Mouse (Mus musculus) ES-Bruce4 (cell line): ENCODE results near the gene Gm6460. TPM values are rescaled to one million over a fixed set of nuclear protein-coding genes. Genes with fewer than 3 reads are reported as not detected.
"Not testable (repeated sequence)": the region's sequence is repeated elsewhere in the genome, so short reads cannot be mapped to it uniquely, and the experiment has no call there.

ENCODE experiments used
- H3K27ac ChIP-seq: 2 replicates; pipeline ENCODE4 v1.5.1; 2012; ENCODE audit warnings: low read length, inconsistent platforms; ENCODE audit not compliant: insufficient read depth
- H3K27me3 ChIP-seq: 2 replicates; pipeline ENCODE4 v1.6.1; 2012; ENCODE audit warnings: mild to moderate bottlenecking, low read length, inconsistent platforms; ENCODE audit not compliant: control insufficient read depth, poor library complexity, insufficient read depth, severe bottlenecking
- H3K36me3 ChIP-seq: 2 replicates; pipeline ENCODE4 v1.6.1; 2012; ENCODE audit warnings: inconsistent platforms, mild to moderate bottlenecking, low read length, moderate library complexity; ENCODE audit not compliant: control insufficient read depth, poor library complexity, insufficient read depth, severe bottlenecking
- H3K4me1 ChIP-seq: one replicate; pipeline ENCODE4 v1.8.1; 2011; ENCODE audit warnings: low read length; ENCODE audit not compliant: control insufficient read depth, insufficient read depth
- H3K4me3 ChIP-seq: 2 replicates; pipeline ENCODE4 v1.5.1; 2011; ENCODE audit warnings: low read depth, mild to moderate bottlenecking, low read length
- H3K9ac ChIP-seq: 2 replicates; pipeline ENCODE4 v1.6.1; 2012; ENCODE audit warnings: low read depth, mild to moderate bottlenecking, inconsistent platforms; ENCODE audit not compliant: poor library complexity, severe bottlenecking
- H3K9me3 ChIP-seq: replicated peaks from 2 replicates; pipeline ENCODE4 v1.6.1; 2012; ENCODE audit warnings: mild to moderate bottlenecking, low read length, inconsistent platforms; ENCODE audit not compliant: control insufficient read depth, poor library complexity, insufficient read depth, severe bottlenecking
- polyA plus RNA-seq: library from polyadenylated mRNA; stranded (reverse); fragments of >200 nt; gene quantifications from 2 replicates; pipeline ENCODE4 v1.2.4, GENCODE M21; 2011; ENCODE audit warnings: low read depth; ENCODE audit not compliant: missing spikeins, insufficient read depth, insufficient read length

Gene Gm6460
- polyA plus RNA-seq: not detected in 2 replicates

GRCm38 (mm10) chr5:11594613-11595012 lies at the start of gene Gm6460:
Gene Gm6460 (plus strand): TSS chr5:11594913.
- not testable (repeated sequence) for H3K9me3 ChIP-seq, H3K4me1 ChIP-seq, H3K36me3 ChIP-seq, H3K9ac ChIP-seq, H3K27ac ChIP-seq, H3K4me3 ChIP-seq, H3K27me3 ChIP-seq

Other genes with a start within 250 kb of the Gm6460 start
- not detected in 2 replicates for gene Gm8897, start 178.5 kb upstream of the Gm6460 start, polyA plus RNA-seq
- not detected in 2 replicates for gene Gm8906, start 92.2 kb upstream of the Gm6460 start, polyA plus RNA-seq
- not detected in 2 replicates for gene Gm8922, start 87.0 kb downstream of the Gm6460 start, polyA plus RNA-seq
- gene Gm8926, start 175.6 kb downstream of the Gm6460 start, polyA plus RNA-seq: not detected in 2 replicates